Mouse (Mus musculus) embryonic facial prominence, embryonic 11.5 days (tissue): ENCODE data around the gene Lgr6. TPM values are rescaled to one million over a fixed set of nuclear protein-coding genes. Genes with fewer than 3 reads are reported as not detected.

ENCODE experiments used
- ATAC-seq: fragments of 200-750 bp; cut with Nextera tagmentation; replicated peaks from 2 replicates; pipeline ENCODE4 v1.8.0; 2017; ENCODE audit warnings: low read depth; ENCODE audit not compliant: insufficient number of reproducible peaks, low FRiP score, low TSS enrichment
- DNase-seq: peaks from one replicate; pipeline ENCODE4 v3.0.0-alpha.2; 2015; ENCODE audit warnings: low spot score
- H3K27ac ChIP-seq: fragments of 300-500 bp; sonication (generic); replicated peaks from 2 replicates; pipeline ENCODE4 v1.5.1; 2014; ENCODE audit warnings: mild to moderate bottlenecking, low read depth, low read length, control low read depth
- H3K27me3 ChIP-seq: fragments of 300-500 bp; sonication (generic); 2 replicates; pipeline ENCODE4 v1.6.1; 2014; ENCODE audit warnings: mild to moderate bottlenecking, low read length, moderate library complexity, mixed read lengths; ENCODE audit not compliant: control insufficient read depth, insufficient read depth
- H3K36me3 ChIP-seq: fragments of 300-500 bp; sonication (generic); replicated peaks from 2 replicates; pipeline ENCODE4 v1.6.1; 2014; ENCODE audit warnings: low read depth, mild to moderate bottlenecking, low read length, moderate library complexity, mixed read lengths; ENCODE audit not compliant: control insufficient read depth, insufficient read depth
- H3K4me1 ChIP-seq: fragments of 300-500 bp; sonication (generic); 2 replicates; pipeline ENCODE4 v1.6.1; 2014; ENCODE audit warnings: low read length, mixed read lengths; ENCODE audit not compliant: control insufficient read depth, insufficient read depth
- H3K4me2 ChIP-seq: fragments of 300-500 bp; sonication (generic); 2 replicates; pipeline ENCODE4 v1.6.1; 2014; ENCODE audit warnings: low read depth, mild to moderate bottlenecking, control low read depth, low read length, moderate library complexity
- H3K4me3 ChIP-seq: fragments of 300-500 bp; sonication (generic); 2 replicates; pipeline ENCODE4 v1.5.1; 2014; ENCODE audit warnings: low read depth, low read length, control low read depth
- H3K9ac ChIP-seq: fragments of 300-500 bp; sonication (generic); replicated peaks from 2 replicates; pipeline ENCODE4 v1.6.1; 2014; ENCODE audit warnings: mild to moderate bottlenecking, control low read depth, low read length
- H3K9me3 ChIP-seq: fragments of 300-500 bp; sonication (generic); replicated peaks from 2 replicates; pipeline ENCODE4 v1.6.1; 2016; ENCODE audit warnings: mild to moderate bottlenecking, low read length, inconsistent platforms, mixed read lengths; ENCODE audit not compliant: control insufficient read depth
- WGBS: fragments of 180-500 bp; shearing (Covaris S2); extraction: QIAGEN DNeasy Blood & Tissue Kit; methylation state at CpG from one replicate; pipeline ENCODE4 v1.1.7; 2014; 5-methylcytosine and 5-hydroxymethylcytosine counted together
- polyA plus RNA-seq: library from polyadenylated mRNA; unstranded; fragments of >200 nt; fragmentation: Nextera tagmentation; extraction: Ambion mirVana; gene quantifications from 2 replicates; pipeline ENCODE4 v1.2.1, GENCODE M21; 2014

Gene Lgr6
- polyA plus RNA-seq, 1 experiment from 2014 or later = 0.93 TPM

- DNase-seq (no peak), ATAC-seq (no peak)
- H3K27ac ChIP-seq = no peak overlapping the region
- H3K9ac ChIP-seq = no peak overlapping the region
- no peak overlapping the region for H3K4me2 ChIP-seq
- no peaks in the 10 kb centered on the region for H3K9me3 ChIP-seq
- H3K36me3 ChIP-seq = no peaks in the 10 kb centered on the region
- H3K4me1 ChIP-seq = no peaks in the 10 kb centered on the region
- WGBS = 50% methylated on average over 1 of the region's 1 CpGs
- no peak overlapping the region for H3K4me3 ChIP-seq
- peaks cover 21% of the 10 kb centered on the region for H3K27me3 ChIP-seq
Measured at GRCm38 (mm10) chr1:135087414-135087813, 17.7 kb downstream of the Lgr6 start.

GRCm38 (mm10) chr1:135086015-135086414 is 19.1 kb downstream of the Lgr6 start:
- no peaks in the 10 kb centered on the region for H3K4me1 ChIP-seq
- H3K9ac ChIP-seq = no peak overlapping the region
- no peak overlapping the region for H3K27ac ChIP-seq
- H3K36me3 ChIP-seq = no peaks in the 10 kb centered on the region
- H3K9me3 ChIP-seq = no peaks in the 10 kb centered on the region
- DNase-seq (no peak), ATAC-seq (no peak)
- H3K4me2 ChIP-seq = no peak overlapping the region
- 32% methylated on average over 7 of the region's 7 CpGs for WGBS
- H3K4me3 ChIP-seq = no peak overlapping the region
- peaks cover 21% of the 10 kb centered on the region for H3K27me3 ChIP-seq

- Histone ChIP-seq H3K27ac (no peak overlapping the region), H3K9me3 (no peaks in the 10 kb centered on the region), H3K36me3 (no peaks in the 10 kb centered on the region), H3K4me3 (no peak overlapping the region), H3K9ac (no peak overlapping the region), H3K4me2 (no peak overlapping the region), H3K4me1 (no peaks in the 10 kb centered on the region), H3K27me3 (peaks cover 21% of the 10 kb centered on the region)
- WGBS = 13% methylated on average over 28 of the region's 28 CpGs
- DNase-seq = no peak
- ATAC-seq = no peak
Measured at GRCm38 (mm10) chr1:135085296-135085871, 19.7 kb downstream of the Lgr6 start.

GRCm38 (mm10) chr1:135083465-135083864 is 21.6 kb downstream of the Lgr6 start:
- no peak overlapping the region for H3K4me3 ChIP-seq
- H3K9me3 ChIP-seq = no peaks in the 10 kb centered on the region
- H3K36me3 ChIP-seq = no peaks in the 10 kb centered on the region
- H3K27ac ChIP-seq = no peak overlapping the region
- ATAC-seq (peak; percentile 48; the same call in 1 of the 2 replicates), DNase-seq (peak; percentile 29)
- WGBS = 53% methylated on average over 9 of the region's 9 CpGs
- no peak overlapping the region for H3K4me2 ChIP-seq
- H3K27me3 ChIP-seq = peaks cover 21% of the 10 kb centered on the region
- H3K4me1 ChIP-seq = no peaks in the 10 kb centered on the region
- H3K9ac ChIP-seq = no peak overlapping the region

- Histone ChIP-seq H3K36me3 (no peaks in the 10 kb centered on the region), H3K9ac (no peak overlapping the region), H3K27me3 (peaks cover 21% of the 10 kb centered on the region), H3K4me1 (no peaks in the 10 kb centered on the region), H3K9me3 (no peaks in the 10 kb centered on the region), H3K4me3 (no peak overlapping the region), H3K4me2 (no peak overlapping the region), H3K27ac (no peak overlapping the region)
- no peak for DNase-seq
- no peak for ATAC-seq
- 72% methylated on average over 3 of the region's 3 CpGs for WGBS
Measured at GRCm38 (mm10) chr1:135082267-135082666, 22.8 kb downstream of the Lgr6 start.

- no peak overlapping the region for H3K27ac ChIP-seq
- H3K4me1 ChIP-seq = no peaks in the 10 kb centered on the region
- 28% methylated on average over 2 of the region's 2 CpGs for WGBS
- H3K9ac ChIP-seq = no peak overlapping the region
- H3K27me3 ChIP-seq = peaks cover 2% of the 10 kb centered on the region; the same call in 1 of the 2 replicates
- ATAC-seq = no peak
- no peaks in the 10 kb centered on the region for H3K36me3 ChIP-seq
- no peak for DNase-seq
- H3K4me2 ChIP-seq = no peak overlapping the region
- H3K9me3 ChIP-seq = no peaks in the 10 kb centered on the region
- no peak overlapping the region for H3K4me3 ChIP-seq
Measured at GRCm38 (mm10) chr1:135079021-135079420, 26.1 kb downstream of the Lgr6 start.

- DNase-seq (no peak), ATAC-seq (no peak)
- H3K4me2 ChIP-seq = no peak overlapping the region
- 49% methylated on average over 5 of the region's 5 CpGs for WGBS
- H3K4me3 ChIP-seq = no peak overlapping the region
- no peaks in the 10 kb centered on the region for H3K4me1 ChIP-seq
- no peak overlapping the region for H3K9ac ChIP-seq
- H3K27ac ChIP-seq = no peak overlapping the region
- no peaks in the 10 kb centered on the region for H3K36me3 ChIP-seq
- H3K9me3 ChIP-seq = no peaks in the 10 kb centered on the region
- H3K27me3 ChIP-seq = no peaks in the 10 kb centered on the region
Measured at GRCm38 (mm10) chr1:135076470-135076869, 28.6 kb downstream of the Lgr6 start.

- DNase-seq (no peak), ATAC-seq (no peak)
- no peak overlapping the region for H3K4me3 ChIP-seq
- 87% methylated on average over 1 of the region's 1 CpGs for WGBS
- no peak overlapping the region for H3K4me2 ChIP-seq
- no peak overlapping the region for H3K27ac ChIP-seq
- no peak overlapping the region for H3K9ac ChIP-seq
- H3K4me1 ChIP-seq = no peaks in the 10 kb centered on the region
- no peaks in the 10 kb centered on the region for H3K9me3 ChIP-seq
- no peaks in the 10 kb centered on the region for H3K36me3 ChIP-seq
- H3K27me3 ChIP-seq = no peaks in the 10 kb centered on the region
Measured at GRCm38 (mm10) chr1:135075270-135075669, 29.8 kb downstream of the Lgr6 start.
